Mouse (Mus musculus) fibroblast of lung, adult 2 months (primary cell): ENCODE results near the gene Fbxw5.

Experiments used
- DNase-seq: peaks from one replicate; pipeline ENCODE4 v3.0.0-alpha.2; 2011; ENCODE audit warnings: low read depth

Gene Fbxw5

DNA sequence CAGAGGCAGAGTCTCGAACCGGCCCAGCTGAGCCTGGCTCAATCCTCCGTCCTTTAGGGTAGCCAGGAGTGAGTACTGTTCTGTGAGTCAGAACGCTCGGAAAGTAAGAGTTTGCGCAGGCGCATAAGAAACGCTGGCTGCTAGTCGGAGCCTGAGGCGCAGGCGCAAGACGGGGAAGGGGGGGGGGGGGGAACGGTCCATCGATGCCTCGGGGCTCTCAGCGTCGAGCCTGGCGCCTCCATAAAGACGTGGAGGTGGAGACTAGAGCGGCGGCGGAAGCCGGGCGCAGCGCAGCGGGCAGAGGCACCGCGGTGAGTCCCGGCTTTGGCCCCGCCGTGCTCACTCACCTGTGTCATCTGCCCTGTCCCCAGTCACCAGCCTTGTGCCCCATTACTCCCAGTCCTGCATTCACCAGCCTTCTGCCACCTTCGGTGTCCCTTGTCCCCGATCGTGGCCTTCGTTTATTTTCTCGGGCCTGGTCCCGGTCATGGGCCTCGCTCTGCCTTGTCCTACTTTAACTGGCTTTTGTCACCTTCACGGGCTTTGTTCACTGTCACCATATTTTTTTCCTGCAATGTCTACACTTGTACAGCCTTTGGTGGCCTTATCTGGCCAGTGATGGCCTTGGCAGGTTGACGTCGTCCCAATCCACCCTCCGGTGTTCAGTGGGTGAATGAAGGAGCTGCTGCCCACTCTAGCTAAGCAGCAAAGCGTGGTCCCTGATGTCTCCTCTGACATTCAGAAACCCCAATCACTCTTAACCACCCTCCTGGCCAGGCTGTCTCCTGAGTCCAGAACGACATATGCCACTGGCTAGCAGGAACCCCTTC is at the start of gene Fbxw5:
Gene Fbxw5, plus strand, starts transcription at position 175 of the 830 bp plus-strand sequence.
- DNase-seq, result peak; percentile 68

GRCm38 (mm10) chr2:25450853-25451647 is 49.5 kb upstream of the Fbxw5 start:
- DNase-seq, result no peak

GRCm38 (mm10) chr2:25452951-25453350 is 47.6 kb upstream of the Fbxw5 start:
- DNase-seq, result no peak

GRCm38 (mm10) chr2:25456205-25456953 is 44.2 kb upstream of the Fbxw5 start, which contains the start of gene Clic3:
Clic3 (plus strand) TSS chr2:25456838.
- DNase-seq, result no peak

DNA sequence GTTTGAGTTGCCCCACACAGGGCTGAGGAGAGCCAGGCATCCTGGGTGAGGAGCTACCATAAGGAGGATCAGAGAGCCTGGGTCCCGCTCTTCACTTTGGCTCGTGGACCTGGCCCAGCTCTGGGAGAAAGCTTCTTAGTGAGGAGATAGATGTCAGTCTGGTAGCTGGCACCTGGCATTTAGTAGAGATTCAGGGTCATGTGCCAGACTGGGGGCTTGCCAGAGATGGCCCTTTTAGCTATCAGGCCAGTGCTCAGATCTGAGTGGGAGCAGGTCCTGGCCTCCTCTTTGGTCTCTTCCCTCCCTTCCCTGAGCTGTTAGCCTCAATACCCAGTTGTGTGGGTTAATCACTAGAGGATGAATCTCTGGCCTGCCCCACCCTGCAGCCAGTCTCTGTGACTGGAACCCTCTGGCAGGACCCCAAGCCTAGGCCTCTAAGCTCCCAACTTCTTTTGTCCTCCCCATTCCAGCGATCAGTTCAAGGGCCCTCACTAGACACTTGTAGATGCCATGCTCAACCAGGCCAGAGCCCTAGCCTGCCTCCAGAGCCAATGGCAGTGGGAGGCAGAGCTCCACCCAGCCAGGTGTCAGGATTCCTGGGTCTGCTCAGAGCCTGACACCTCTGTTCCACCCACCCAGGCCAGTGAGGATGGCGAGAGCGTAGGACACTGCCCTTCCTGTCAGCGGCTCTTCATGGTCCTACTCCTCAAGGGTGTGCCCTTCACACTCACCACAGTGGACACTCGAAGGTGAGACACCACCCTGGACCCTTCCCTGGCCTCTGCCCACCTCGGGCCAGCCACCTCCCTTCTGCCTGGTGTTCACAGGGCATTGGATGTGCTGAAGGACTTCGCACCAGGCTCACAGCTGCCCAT is 43.3 kb upstream of the Fbxw5 start:
- no peak for DNase-seq

- DNase-seq, result no peak
Measured at GRCm38 (mm10) chr2:25458911-25459310, 41.6 kb upstream of the Fbxw5 start.

DNA sequence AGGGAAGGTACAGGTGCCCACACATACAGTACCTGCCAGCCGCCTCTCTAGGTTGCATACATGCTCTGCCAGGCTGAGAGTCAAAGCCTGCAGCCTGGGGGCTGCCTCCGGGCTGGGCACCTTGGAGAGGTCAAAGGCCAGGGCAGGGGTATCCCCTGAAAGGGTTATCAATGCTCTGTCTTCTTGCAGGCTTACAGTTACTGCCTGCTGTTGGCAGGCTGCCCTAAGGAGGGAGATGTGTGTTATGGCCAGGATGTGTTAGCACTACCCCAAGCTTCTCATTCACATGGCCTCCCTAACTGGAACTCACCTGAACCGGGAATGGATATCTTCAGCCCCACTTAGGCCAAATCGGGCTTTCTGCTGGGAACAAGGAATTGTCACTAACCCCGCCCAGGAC is 40.4 kb upstream of the Fbxw5 start:
- DNase-seq, result no peak

- DNase-seq, result peak; percentile 93
Measured at GRCm38 (mm10) chr2:25460551-25461309, 39.8 kb upstream of the Fbxw5 start, which contains the start of gene Paxx. Paxx (minus strand) TSS chr2:25461094.

- no peak for DNase-seq
Measured at GRCm38 (mm10) chr2:25461407-25461806, 39.1 kb upstream of the Fbxw5 start.

GRCm38 (mm10) chr2:25463630-25464029 is 36.9 kb upstream of the Fbxw5 start:
- no peak for DNase-seq

GRCm38 (mm10) chr2:25465256-25465655 is 35.3 kb upstream of the Fbxw5 start:
- DNase-seq, result no peak

- DNase-seq, result no peak
Measured at GRCm38 (mm10) chr2:25465816-25466635, 34.5 kb upstream of the Fbxw5 start.

- no peak for DNase-seq
Measured at GRCm38 (mm10) chr2:25467606-25468303, 32.8 kb upstream of the Fbxw5 start.

GRCm38 (mm10) chr2:25468962-25469915 is 31.3 kb upstream of the Fbxw5 start:
- DNase-seq, result no peak

- DNase-seq, result no peak
Measured at GRCm38 (mm10) chr2:25469969-25470368, 30.6 kb upstream of the Fbxw5 start, which contains the start of gene Ptgds. Ptgds (minus strand) TSS chr2:25470046.

DNA sequence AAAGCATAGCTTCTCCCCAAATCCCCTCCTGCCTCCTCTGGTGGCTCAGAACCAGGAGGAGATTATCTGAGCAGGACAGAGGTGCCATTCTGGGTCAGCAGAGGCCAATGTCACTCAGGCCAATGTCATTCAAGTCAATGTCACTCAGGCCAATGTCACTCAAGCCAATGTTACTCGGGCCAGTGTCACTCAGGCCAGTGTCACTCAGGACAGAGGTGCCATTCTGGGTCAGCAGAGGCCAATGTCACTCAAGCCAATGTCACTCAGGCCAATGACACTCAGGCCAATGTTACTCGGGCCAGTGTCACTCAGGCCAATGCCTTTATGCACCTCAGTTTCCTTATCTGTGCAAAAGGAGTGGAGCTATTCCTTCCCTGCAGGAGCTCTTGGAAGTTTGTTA is 28.0 kb upstream of the Fbxw5 start:
- no peak for DNase-seq

- DNase-seq, result no peak
Measured at GRCm38 (mm10) chr2:25477541-25477940, 23.0 kb upstream of the Fbxw5 start.
